Mouse (Mus musculus): ENCODE data around the gene Ngly1. TPM values are rescaled to one million over a fixed set of nuclear protein-coding genes. Genes with fewer than 3 reads are reported as not detected.
"Not testable (repeated sequence)": the region's sequence is repeated elsewhere in the genome, so short reads cannot be mapped to it uniquely, and the experiment has no call there.

Gene Ngly1
- polyA plus RNA-seq, 1 experiment: 26.6 TPM

GRCm38 (mm10) chr14:16260541-16260940 is 11.5 kb downstream of the Ngly1 start:
- DNase-seq (ENCODE audit: low spot score): no peak

- DNase-seq (ENCODE audit: low spot score): no peak
Observed at GRCm38 (mm10) chr14:16261869-16262268, 12.8 kb downstream of the Ngly1 start.

GRCm38 (mm10) chr14:16267028-16267427 is 17.9 kb downstream of the Ngly1 start:
- no peak for DNase-seq (ENCODE audit: low spot score)

- no peak for DNase-seq (ENCODE audit: low spot score)
Observed at GRCm38 (mm10) chr14:16269776-16270175, 20.7 kb downstream of the Ngly1 start.

GRCm38 (mm10) chr14:16273677-16274076 is 24.6 kb downstream of the Ngly1 start:
- DNase-seq (ENCODE audit: low spot score): no peak

- no peak for DNase-seq (ENCODE audit: low spot score)
Observed at GRCm38 (mm10) chr14:16279196-16279595, 30.1 kb downstream of the Ngly1 start.

- no peak for DNase-seq (ENCODE audit: low spot score)
Observed at GRCm38 (mm10) chr14:16283966-16284365, 34.9 kb downstream of the Ngly1 start.

GRCm38 (mm10) chr14:16292371-16292770 is 43.3 kb downstream of the Ngly1 start:
- DNase-seq (ENCODE audit: low spot score): no peak

- no peak for DNase-seq (ENCODE audit: low spot score)
Observed at GRCm38 (mm10) chr14:16293015-16293414, 43.9 kb downstream of the Ngly1 start.

GRCm38 (mm10) chr14:16293921-16294320 is 44.8 kb downstream of the Ngly1 start:
- DNase-seq (ENCODE audit: low spot score): no peak

GRCm38 (mm10) chr14:16296816-16297468 is 47.9 kb downstream of the Ngly1 start:
- DNase-seq (ENCODE audit: low spot score): no peak

GRCm38 (mm10) chr14:16301735-16302134 is 52.7 kb downstream of the Ngly1 start:
- DNase-seq (ENCODE audit: low spot score): no peak

- DNase-seq (ENCODE audit: low spot score): no peak
Observed at GRCm38 (mm10) chr14:16302688-16303087, 53.6 kb downstream of the Ngly1 start.

- DNase-seq (ENCODE audit: low spot score): no peak
Observed at GRCm38 (mm10) chr14:16310791-16311190, 61.7 kb downstream of the Ngly1 start.

- DNase-seq (ENCODE audit: low spot score): no peak
Observed at GRCm38 (mm10) chr14:16312599-16312998, 63.5 kb downstream of the Ngly1 start.

- not testable (repeated sequence) for DNase-seq (ENCODE audit: low spot score)
Observed at GRCm38 (mm10) chr14:16313073-16313472, 64.0 kb downstream of the Ngly1 start.

GRCm38 (mm10) chr14:16313936-16314521 is 64.9 kb downstream of the Ngly1 start:
- DNase-seq (ENCODE audit: low spot score): no peak

GRCm38 (mm10) chr14:16314842-16315241 is 65.8 kb downstream of the Ngly1 start:
- DNase-seq (ENCODE audit: low spot score): no peak

GRCm38 (mm10) chr14:16316715-16317114 is 67.6 kb downstream of the Ngly1 start:
- DNase-seq (ENCODE audit: low spot score): no peak

GRCm38 (mm10) chr14:16319818-16320217 is 70.7 kb downstream of the Ngly1 start:
- no peak for DNase-seq (ENCODE audit: low spot score)

GRCm38 (mm10) chr14:16324394-16324793 is 75.3 kb downstream of the Ngly1 start:
- DNase-seq (ENCODE audit: low spot score): no peak

GRCm38 (mm10) chr14:16325208-16325607 is 76.1 kb downstream of the Ngly1 start:
- no peak for DNase-seq (ENCODE audit: low spot score)

GRCm38 (mm10) chr14:16328531-16328930 is 79.5 kb downstream of the Ngly1 start:
- DNase-seq (ENCODE audit: low spot score): no peak

All from urinary bladder, adult 2 months (tissue).